Mouse (Mus musculus) right cerebral cortex, adult 18-20 months (tissue): ENCODE results near the gene Gm4353.
A peak's percentile ranks its signal among the peaks of the same experiment; 100 is the strongest.

Experiments used
- DNase-seq: peaks from one replicate; pipeline ENCODE4 v3.0.0; 2022; ENCODE audit warnings: mixed read lengths

Gene Gm4353

DNA sequence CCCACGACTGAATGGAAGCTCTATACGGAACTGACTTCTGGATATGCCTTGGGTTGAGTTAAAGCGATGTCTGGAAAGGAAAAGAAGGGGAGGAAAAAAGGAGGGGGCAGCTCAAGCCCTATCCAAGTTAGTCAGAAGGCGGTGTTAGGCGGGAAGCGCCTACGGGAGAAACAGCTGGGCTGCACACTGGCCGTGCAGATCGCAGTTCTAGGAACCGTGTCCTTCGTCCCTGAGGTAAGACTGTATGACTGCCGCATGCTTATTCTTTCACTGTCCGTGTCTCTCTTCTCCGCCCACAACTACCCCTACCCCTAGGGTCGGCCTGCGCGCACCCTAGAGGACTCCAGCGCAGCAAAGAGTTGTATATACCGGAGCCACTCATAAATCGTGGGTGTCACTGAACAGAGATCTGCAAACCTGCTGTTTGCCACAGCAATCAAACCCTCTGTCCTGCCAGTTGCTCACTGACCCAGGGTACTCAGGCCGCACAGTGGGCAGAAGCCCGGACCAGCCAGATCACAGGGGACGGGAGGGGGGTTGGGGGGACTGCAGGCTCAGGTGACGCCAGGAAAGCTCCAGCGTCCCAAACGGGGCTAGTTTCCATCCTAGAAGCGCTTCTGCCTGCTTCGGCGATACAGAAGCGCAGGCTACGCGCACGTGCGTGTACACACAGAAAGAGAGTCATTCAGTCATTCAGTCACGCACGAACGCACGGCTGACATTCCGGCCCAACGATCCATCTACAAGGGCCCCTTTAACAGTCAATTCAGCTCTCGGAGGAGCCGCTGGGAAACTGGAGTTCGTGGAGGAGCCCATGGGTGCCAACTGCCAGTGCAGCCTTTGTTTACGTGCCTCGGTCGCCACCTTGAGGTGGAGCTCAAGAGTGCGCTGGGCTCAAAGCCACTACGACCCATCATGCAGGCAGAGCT, 44.6 kb downstream of the Gm4353 start:
- DNase-seq: peak; percentile 85

DNA sequence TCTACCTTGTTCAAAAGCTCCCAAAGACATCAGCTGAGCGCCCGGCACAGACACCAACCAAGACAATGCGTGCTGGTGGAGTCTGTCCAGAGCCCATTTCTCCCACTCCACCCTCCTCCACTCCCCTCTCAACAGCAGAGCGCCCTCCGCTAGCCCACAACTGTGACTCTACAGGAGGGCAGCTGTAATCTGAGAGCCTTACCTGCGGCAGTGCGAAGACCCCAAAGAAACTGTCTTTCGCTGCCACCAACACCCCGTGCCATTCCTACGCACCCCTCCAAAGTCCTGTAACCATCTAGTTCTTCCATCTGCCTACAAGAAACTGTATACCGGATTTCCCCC, 45.3 kb downstream of the Gm4353 start, which contains the start of gene 1110004F10Rik:
Gene 1110004F10Rik, plus strand, starts transcription at position 202 of the 342 bp plus-strand sequence.
- DNase-seq: no peak

DNA sequence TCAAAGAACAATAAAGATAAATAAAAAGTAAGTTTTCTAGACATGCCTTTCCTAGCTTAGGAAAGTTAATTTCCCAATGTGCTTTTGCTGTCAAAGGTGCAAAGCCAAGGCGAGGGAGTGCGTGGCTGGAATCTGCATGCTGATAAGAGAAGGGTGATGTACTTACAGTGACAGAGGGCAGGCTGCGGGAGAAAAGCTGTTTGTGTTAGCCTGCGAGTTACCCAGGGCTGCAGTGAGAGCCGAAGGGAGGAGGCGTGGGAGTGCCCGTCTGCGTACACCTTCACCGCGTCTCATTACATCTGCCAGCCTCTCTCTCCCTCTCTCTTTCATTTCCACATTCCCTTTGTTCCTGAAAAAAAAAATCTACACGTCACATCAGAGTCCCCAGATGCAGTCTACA, 45.9 kb downstream of the Gm4353 start, which contains the start of gene Sox6:
Gene Sox6, minus strand, starts transcription at position 286 of the 400 bp plus-strand sequence.
- no peak for DNase-seq

DNA sequence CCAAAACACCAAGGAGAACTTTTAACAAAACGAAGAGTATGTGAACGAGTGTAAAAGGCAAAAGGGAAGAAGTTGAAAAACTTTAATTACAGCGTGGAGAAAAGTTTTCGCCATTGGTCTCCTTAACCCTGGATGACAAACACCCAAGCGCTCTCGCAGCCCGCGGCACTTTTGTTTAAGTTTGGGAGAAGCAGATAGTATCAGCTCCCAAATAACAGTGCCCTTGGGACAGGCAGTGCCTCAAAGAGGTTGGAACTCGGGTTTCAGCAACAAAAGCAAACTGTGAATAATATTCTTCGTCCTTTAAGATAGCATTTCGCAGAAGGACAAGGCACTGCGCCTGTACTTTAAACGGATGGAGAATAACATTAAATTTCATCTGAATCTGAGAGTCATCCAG, 46.4 kb downstream of the Gm4353 start:
- DNase-seq: no peak

DNA sequence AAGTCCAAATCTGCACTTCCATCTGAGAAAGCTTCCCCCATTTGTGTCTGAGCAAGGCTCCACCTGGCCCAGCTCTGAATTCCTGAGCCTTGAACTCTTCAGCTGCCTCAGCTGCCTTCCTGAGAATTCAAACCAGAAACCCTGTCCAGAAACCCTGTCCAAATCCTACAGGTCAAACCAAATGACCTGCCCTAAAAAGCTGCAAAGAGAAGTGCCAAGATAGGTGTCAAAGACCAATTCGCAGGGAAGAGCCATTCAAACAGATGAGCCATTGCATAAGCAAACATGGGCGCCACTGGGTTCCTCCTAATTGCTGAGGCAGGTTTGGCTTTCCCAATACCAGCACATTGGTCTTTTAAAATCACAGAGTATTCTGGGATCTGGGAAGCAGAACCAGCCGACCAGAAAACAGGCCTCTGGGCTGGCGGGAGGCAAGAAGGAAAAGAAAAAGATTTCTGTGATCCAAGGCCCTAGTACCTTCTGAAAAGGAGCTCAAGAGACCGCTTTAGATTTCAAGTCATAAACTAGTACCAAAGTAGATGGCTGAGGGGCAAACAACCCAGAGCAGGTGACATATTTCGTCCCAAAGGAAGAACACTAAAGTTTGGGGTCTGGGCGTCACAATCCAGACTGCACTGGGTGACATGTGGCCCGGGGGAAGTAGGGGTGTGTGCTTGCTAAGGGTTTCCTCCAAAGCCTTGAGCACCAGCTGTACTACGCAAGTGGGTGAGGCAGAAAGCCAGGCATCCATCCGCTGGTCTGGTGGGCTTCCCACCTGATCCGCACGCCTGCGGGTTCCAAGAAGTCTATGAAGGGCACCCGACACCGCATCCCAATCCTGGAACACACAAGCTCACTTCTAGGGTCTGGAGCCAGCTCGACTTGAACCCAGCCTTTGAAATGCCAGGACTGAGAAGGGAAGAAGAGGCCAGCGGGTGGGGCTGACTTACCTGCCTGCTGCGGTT, 47.6 kb downstream of the Gm4353 start:
- no peak for DNase-seq

DNA sequence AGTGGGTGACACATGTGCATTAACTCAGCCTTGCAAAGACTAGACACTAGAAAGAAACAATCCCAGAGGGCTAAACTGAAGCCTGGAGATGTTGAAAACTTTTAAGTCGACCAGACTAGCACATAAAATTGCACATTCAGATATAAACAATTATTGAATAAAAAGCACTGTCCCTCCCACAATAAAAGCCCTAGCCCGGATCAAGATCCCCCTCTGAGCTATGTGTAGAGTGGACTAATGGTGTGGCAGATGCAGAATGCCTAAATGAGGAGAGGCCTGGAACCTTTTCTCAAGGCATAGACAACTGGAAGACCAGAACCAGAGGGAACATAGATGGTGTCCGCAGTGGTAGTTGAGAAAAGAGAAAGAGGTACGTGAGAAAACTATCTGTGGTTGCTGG, 48.9 kb downstream of the Gm4353 start:
- no peak for DNase-seq

DNA sequence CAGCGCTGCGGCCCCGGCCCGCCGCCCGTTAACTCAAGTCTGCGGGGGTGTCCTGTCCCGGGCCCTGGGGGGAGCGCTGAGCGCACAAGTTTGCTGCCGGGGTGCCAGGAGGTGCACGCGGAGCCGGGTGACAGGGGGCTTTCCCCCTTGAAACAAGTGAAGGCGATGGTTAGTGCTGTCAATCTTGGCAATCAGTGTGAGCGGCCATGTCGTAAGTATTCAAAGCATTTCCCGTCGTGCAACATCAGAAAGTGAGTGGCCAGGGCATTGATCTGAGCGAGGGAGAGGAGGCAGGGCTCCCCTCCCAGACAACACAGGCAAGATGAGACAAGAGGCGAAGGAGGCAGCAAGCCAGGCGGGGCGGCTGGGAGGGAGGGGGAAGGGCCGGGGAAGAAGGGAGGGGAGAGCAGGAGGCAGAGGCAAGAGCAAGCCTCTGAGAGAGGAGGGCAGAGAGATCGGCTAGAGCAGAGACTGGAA, 50.1 kb downstream of the Gm4353 start:
- DNase-seq: peak; percentile 34

DNA sequence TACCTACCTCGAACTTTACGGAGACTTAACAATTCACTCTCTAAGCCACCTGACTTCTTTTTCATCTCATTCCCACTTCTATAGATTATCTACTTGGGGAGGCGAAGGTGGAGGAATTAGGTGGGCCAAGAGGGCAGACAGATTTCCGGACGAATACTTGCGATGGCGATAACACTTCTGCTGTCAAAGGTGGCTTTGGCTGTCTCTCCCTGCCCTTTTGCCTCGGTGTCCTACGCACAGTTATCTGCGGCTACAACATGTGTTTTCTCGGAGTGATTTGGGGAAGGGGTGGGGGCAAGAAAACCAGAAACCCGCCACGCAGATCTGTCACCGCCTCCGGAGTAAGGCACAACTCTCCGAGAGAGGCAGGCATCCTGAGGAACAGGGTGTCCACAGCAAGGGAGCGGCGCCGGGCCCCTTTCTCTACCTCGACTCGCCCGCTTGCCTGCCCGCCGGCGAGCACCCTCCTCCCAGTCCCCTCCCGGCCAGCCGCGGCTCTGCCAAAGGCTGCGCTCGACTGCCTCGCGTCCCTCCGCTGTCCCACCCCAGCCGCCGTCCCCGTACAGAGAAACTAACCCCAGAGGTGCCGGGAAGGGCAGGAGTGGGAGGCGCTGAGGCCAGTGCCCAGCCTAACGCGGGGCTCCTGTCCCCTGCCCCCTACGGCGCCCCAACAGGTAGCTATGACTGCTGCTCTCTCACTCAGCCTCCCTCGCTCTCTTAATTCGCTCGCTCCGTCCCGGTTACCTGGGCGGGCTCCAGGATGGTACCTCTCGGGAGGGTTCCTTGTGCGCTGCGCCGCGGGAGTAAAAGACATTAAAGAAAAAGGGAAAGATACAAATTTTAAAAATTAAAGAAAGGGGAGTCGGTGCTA, 50.8 kb downstream of the Gm4353 start:
- peak; percentile 36 for DNase-seq
